Mouse (Mus musculus) kidney, adult 2 months (tissue): ENCODE measurements around the gene Pfas. TPM values are rescaled to one million over a fixed set of nuclear protein-coding genes. Genes with fewer than 3 reads are reported as not detected.
"Not testable (repeated sequence)": the region's sequence is repeated elsewhere in the genome, so short reads cannot be mapped to it uniquely, and the experiment has no call there.

Source experiments
- DNase-seq: peaks from one replicate; pipeline ENCODE4 v3.0.0; 2021
- H3K27ac ChIP-seq: fragments of 200-500 bp; 2 replicates; pipeline ENCODE4 v1.5.1; 2012; ENCODE audit warnings: low read depth, low read length, control low read depth, inconsistent platforms; ENCODE audit not compliant: insufficient read depth
- H3K27me3 ChIP-seq: fragments of 200-500 bp; replicated peaks from 2 replicates; pipeline ENCODE4 v1.6.1; 2012; ENCODE audit warnings: mild to moderate bottlenecking, moderate library complexity, low read length, inconsistent platforms; ENCODE audit not compliant: control insufficient read depth, insufficient read depth
- H3K36me3 ChIP-seq: fragments of 200-500 bp; 2 replicates; pipeline ENCODE4 v1.6.1; 2012; ENCODE audit warnings: mild to moderate bottlenecking, moderate library complexity, low read length, inconsistent platforms; ENCODE audit not compliant: control insufficient read depth, insufficient read depth
- H3K4me1 ChIP-seq: fragments of 200-500 bp; 2 replicates; pipeline ENCODE4 v1.6.1; 2011; ENCODE audit warnings: low read length; ENCODE audit not compliant: control insufficient read depth, insufficient read depth
- H3K4me3 ChIP-seq: fragments of 200-500 bp; 2 replicates; pipeline ENCODE4 v1.5.1; 2011; ENCODE audit warnings: mild to moderate bottlenecking, low read depth, low read length, control low read depth; ENCODE audit not compliant: insufficient read depth
- CTCF ChIP-seq: fragments of 200-500 bp; conservative IDR thresholded peaks from 2 replicates; pipeline ENCODE4 v1.5.1; 2011; ENCODE audit warnings: low read depth, mild to moderate bottlenecking, control low read depth, low read length, moderate library complexity, mixed read lengths; ENCODE audit not compliant: insufficient read depth, insufficient read length
- POLR2A ChIP-seq: fragments of 200-500 bp; IDR thresholded peaks from one replicate; pipeline ENCODE4 v1.6.1; 2011; ENCODE audit warnings: low read depth, low read length, control low read depth
- WGBS: fragments of 180-500 bp; shearing (Covaris S2); methylation state at CpG from one replicate; pipeline ENCODE4 v1.1.7; 2018; 5-methylcytosine and 5-hydroxymethylcytosine counted together
- polyA plus RNA-seq: library from polyadenylated mRNA; depleted of rRNA; stranded (reverse); fragments of >200 nt; gene quantifications from 2 replicates; pipeline ENCODE4 v1.2.3, GENCODE M21; 2012

The Pfas gene
- polyA plus RNA-seq, 1 experiment, result 17.2 TPM

- peak; percentile 39 for DNase-seq
- WGBS, result 40% methylated on average over 4 of the region's 4 CpGs
These were observed 4.7 kb downstream of the Pfas start for GRCm38 (mm10) chr11:69003592-69003991.

DNA sequence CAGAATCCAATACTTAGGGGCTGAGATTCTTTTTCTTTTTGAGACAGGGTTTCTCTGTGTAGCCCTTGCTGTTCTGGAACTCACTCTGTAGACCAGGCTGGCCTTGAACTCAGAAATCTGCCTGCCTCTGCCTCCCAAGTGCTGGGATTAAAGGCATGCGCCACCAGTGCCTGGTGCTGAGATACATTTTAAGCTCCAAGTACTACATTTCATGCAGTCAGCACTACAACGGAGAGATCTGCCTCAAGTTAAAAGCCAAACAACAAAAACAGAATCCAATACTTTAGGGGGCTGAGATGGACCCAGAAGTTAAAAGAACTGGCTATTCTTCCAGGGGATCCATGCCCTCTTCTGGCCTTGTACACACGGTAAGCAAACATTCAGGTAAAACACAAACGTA is 5.5 kb downstream of the Pfas start:
- H3K36me3 ChIP-seq, DNase-seq, H3K4me1 ChIP-seq, H3K4me3 ChIP-seq, H3K27ac ChIP-seq, H3K27me3 ChIP-seq: not testable (repeated sequence)
- 93% methylated on average over 4 of the region's 4 CpGs for WGBS

More at GRCm38 (mm10) chr11:69003592-69003991, 4.7 kb downstream of the Pfas start:
- Histone ChIP-seq H3K4me3 (no peak overlapping the region), H3K27ac (no peak overlapping the region), H3K36me3 (peaks cover 2% of the 10 kb centered on the region), H3K27me3 (no peaks in the 10 kb centered on the region), H3K4me1 (no peaks in the 10 kb centered on the region)
- 0 out of 2 replicates have a peak, but pooled peaks have one; percentile 33 for TF ChIP-seq CTCF
- no peak for TF ChIP-seq POLR2A

DNA sequence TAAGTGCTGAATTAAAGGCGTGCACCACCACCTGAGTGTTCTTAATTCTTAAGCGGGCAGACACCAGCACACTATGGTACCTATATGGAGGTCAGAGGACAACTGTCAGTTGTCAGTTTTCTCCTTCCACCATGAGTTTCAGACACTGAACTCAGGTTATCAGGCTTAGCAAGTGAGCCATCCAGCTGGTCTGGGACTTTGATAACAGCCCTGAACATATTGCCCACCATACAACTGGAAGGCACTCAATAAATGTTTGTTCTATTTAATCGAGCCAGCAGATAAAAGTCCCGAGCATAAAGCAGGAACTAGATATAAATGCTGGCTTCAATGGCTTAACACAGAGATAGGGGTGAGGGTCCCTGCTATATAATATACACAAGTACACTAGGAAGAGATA is 11.2 kb downstream of the Pfas start:
- Histone ChIP-seq H3K27ac (no peak overlapping the region), H3K4me3 (no peak overlapping the region), H3K27me3 (no peaks in the 10 kb centered on the region), H3K4me1 (no peaks in the 10 kb centered on the region), H3K36me3 (peaks cover 2% of the 10 kb centered on the region)
- no peak for DNase-seq
- WGBS, result 95% methylated on average over 4 of the region's 4 CpGs
- TF ChIP-seq POLR2A (no peak), CTCF (no peak)

DNA sequence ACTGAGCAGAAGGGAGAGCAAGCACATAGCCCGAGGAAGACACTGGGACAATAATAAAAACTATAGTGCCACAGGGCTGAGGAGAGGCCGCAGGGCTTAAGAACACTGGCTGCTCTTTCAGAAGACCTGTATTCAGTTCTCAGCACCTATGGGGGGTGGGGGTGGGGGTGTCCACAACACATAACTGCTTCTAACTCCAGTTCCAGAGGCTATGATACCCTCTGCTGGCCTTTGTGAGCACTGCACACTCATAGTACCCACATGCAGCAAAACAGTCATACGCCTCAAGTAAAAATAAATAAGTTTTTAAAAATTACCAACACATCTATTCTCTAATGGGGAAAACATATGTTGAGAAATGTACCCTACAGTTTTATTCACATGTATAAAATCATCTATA is 13.9 kb downstream of the Pfas start:
- 95% methylated on average over 3 of the region's 3 CpGs for WGBS
- Histone ChIP-seq H3K27ac (no peak overlapping the region), H3K4me3 (no peak overlapping the region), H3K36me3 (no peaks in the 10 kb centered on the region; the same call in 1 of the 2 replicates), H3K4me1 (no peaks in the 10 kb centered on the region), H3K27me3 (no peaks in the 10 kb centered on the region)
- no peak for DNase-seq
- TF ChIP-seq POLR2A, result no peak
- TF ChIP-seq CTCF, result 0 out of 2 replicates have a peak, but pooled peaks have one; percentile 14

- TF ChIP-seq POLR2A (no peak), CTCF (no peak)
- no peak for DNase-seq
- 88% methylated on average over 7 of the region's 7 CpGs for WGBS
- Histone ChIP-seq H3K36me3 (no peaks in the 10 kb centered on the region; the same call in 1 of the 2 replicates), H3K4me1 (no peaks in the 10 kb centered on the region), H3K27ac (no peak overlapping the region), H3K27me3 (no peaks in the 10 kb centered on the region), H3K4me3 (no peak overlapping the region)
These were observed 15.1 kb downstream of the Pfas start for GRCm38 (mm10) chr11:68993122-68993521.

DNA sequence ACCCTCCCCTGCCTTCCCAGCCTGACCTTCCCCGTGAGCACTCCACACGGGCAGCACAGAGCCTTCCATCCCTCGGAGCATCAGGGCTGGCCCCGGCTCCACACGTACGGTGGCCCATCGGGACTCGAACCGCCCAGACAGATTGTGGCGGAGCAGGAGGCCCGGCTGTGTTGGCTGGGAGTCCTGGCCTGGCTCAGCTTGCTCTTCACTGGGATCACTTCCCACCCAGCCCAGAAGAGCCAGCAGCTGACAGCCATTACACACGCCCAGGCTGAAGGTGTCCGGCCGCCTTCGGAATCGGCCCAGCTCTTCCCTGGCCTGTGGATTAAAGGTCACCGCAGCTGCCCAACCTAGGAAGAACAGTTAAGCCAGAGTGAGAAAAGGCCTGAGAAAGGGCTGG is 19.9 kb downstream of the Pfas start:
- H3K27me3 ChIP-seq, result no peaks in the 10 kb centered on the region
- no peak overlapping the region for H3K27ac ChIP-seq
- no peak for DNase-seq
- H3K36me3 ChIP-seq, result no peaks in the 10 kb centered on the region
- no peak for TF ChIP-seq CTCF
- TF ChIP-seq POLR2A, result no peak
- 81% methylated on average over 16 of the region's 17 CpGs for WGBS
- no peak overlapping the region for H3K4me3 ChIP-seq
- H3K4me1 ChIP-seq, result 0 out of 2 replicates have a peak, but pooled peaks cover 2% of the 10 kb centered on the region

- no peaks in the 10 kb centered on the region for H3K36me3 ChIP-seq
- no peak for TF ChIP-seq POLR2A
- TF ChIP-seq CTCF, result no peak
- DNase-seq, result no peak
- 0 out of 2 replicates have a peak, but pooled peaks cover 2% of the 10 kb centered on the region for H3K4me1 ChIP-seq
- H3K27me3 ChIP-seq, result no peaks in the 10 kb centered on the region
- H3K27ac ChIP-seq, result no peak overlapping the region
- H3K4me3 ChIP-seq, result no peak overlapping the region
- whole genome bisulfite sequencing, result 77% methylated on average over 11 of the region's 11 CpGs
These were observed 20.8 kb downstream of the Pfas start for GRCm38 (mm10) chr11:68987365-68987882.
